Mouse (Mus musculus): ENCODE data around the gene Ccdc149. TPM values are rescaled to one million over a fixed set of nuclear protein-coding genes. Genes with fewer than 3 reads are reported as not detected.

Gene Ccdc149
- total and polyA plus RNA-seq, 3 experiments, result not detected

- no peak overlapping the region for H3K4me2 ChIP-seq (ENCODE audit: insufficient read depth, low read depth, poor library complexity, severe bottlenecking)
- H3K4me3 ChIP-seq (replicated peaks in 1 of 3; ENCODE audit: low read depth in 2 of 3, low read length in 2 of 3, poor library complexity in 1 of 3), result no peak overlapping the region
- H3K79me2 ChIP-seq (replicated peaks; ENCODE audit: control insufficient read depth, extremely low read depth, insufficient read depth, poor library complexity, severe bottlenecking), result no peaks in the 10 kb centered on the region
- no peak for TF ChIP-seq USF1 (IDR thresholded peaks at IDR 0.05; ENCODE audit: low read depth, low read length)
- peak; percentile 12; the same call in 1 of the 2 replicates for TF ChIP-seq BHLHE40 (IDR thresholded peaks at IDR 0.05; ENCODE audit: low read depth, low read length)
- no peak overlapping the region for H3K27ac ChIP-seq (ENCODE audit: insufficient read depth, low read depth)
- H3K27me3 ChIP-seq (replicated peaks), result no peaks in the 10 kb centered on the region
- H3K9me3 ChIP-seq (replicated peaks; ENCODE audit: low read length), result peaks cover 4% of the 10 kb centered on the region
- peaks cover 0 to 7% of the 10 kb centered on the region in 2 experiments; a peak in 2 of 4 replicates for H3K4me1 ChIP-seq (ENCODE audit: control insufficient read depth in 1 of 2, insufficient read depth in 2 of 2)
- dilution Hi-C loops (cut with MboI; ENCODE audit: extremely low pct_ligation_motif_present, extremely low pct_unique_long_range_greater_than_20kb, low sequenced_read_pairs) (no loop called here), in situ Hi-C loops (cut with MboI; ENCODE audit: low pct_ligation_motif_present, low pct_unique_long_range_greater_than_20kb, low sequenced_read_pairs) (no loop called here)
- H3K36me3 ChIP-seq (replicated peaks in 1 of 2; ENCODE audit: control insufficient read depth in 1 of 2, insufficient read depth in 1 of 2, low read length in 1 of 2), result no peaks in the 10 kb centered on the region
- DNase-seq (ENCODE audit: extremely low read depth), result no peak
- H3K9ac ChIP-seq (ENCODE audit: insufficient read depth, low read depth), result no peak overlapping the region
These were observed 85.3 kb downstream of the Ccdc149 start for GRCm38 (mm10) chr5:52386016-52386415.

DNA sequence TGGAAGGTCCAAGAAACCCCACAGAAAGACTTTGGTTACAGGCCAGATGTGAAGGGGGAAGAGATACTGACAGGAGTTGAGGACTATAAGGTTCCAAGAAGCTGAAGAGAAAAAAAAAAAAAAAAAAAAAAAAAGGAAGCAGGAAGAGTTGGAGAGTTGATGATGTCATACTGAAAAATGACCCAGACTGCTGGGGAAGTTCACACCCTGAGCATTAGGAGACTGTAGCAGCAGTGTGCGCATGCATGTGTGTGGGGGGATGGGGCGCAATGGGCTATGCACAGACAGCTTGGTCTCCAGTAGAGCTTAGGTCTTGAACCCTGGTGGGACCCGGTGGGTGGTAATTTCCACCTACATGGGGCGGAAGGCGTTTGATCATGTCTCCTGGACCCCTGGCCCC lies 87.6 kb downstream of the Ccdc149 start:
- Histone ChIP-seq H3K9ac (ENCODE audit: insufficient read depth, low read depth) (no peak overlapping the region), H3K79me2 (replicated peaks; ENCODE audit: control insufficient read depth, extremely low read depth, insufficient read depth, poor library complexity, severe bottlenecking) (no peaks in the 10 kb centered on the region), H3K4me2 (ENCODE audit: insufficient read depth, low read depth, poor library complexity, severe bottlenecking) (no peak overlapping the region), H3K27ac (ENCODE audit: insufficient read depth, low read depth) (no peak overlapping the region), H3K4me3 (replicated peaks in 1 of 3; ENCODE audit: low read depth in 2 of 3, low read length in 2 of 3, poor library complexity in 1 of 3) (no peak overlapping the region), H3K4me1 (ENCODE audit: control insufficient read depth in 1 of 2, insufficient read depth in 2 of 2) (peaks cover 0 to 7% of the 10 kb centered on the region in 2 experiments; a peak in 2 of 4 replicates), H3K9me3 (replicated peaks; ENCODE audit: low read length) (no peaks in the 10 kb centered on the region), H3K36me3 (replicated peaks in 1 of 2; ENCODE audit: control insufficient read depth in 1 of 2, insufficient read depth in 1 of 2, low read length in 1 of 2) (no peaks in the 10 kb centered on the region), H3K27me3 (replicated peaks) (no peaks in the 10 kb centered on the region)
- dilution Hi-C loops (cut with MboI; ENCODE audit: extremely low pct_ligation_motif_present, extremely low pct_unique_long_range_greater_than_20kb, low sequenced_read_pairs), result no loop called here
- DNase-seq (ENCODE audit: extremely low read depth), result peak; percentile 15
- in situ Hi-C loops (cut with MboI; ENCODE audit: low pct_ligation_motif_present, low pct_unique_long_range_greater_than_20kb, low sequenced_read_pairs), result no loop called here
- TF ChIP-seq ZNF384 (IDR thresholded peaks at IDR 0.05; ENCODE audit: low read depth, low read length) (peak; percentile 60), UBTF (IDR thresholded peaks at IDR 0.05; ENCODE audit: low read depth, low read length) (no peak)

- in situ Hi-C loops (cut with MboI; ENCODE audit: low pct_ligation_motif_present, low pct_unique_long_range_greater_than_20kb, low sequenced_read_pairs) (no loop called here), dilution Hi-C loops (cut with MboI; ENCODE audit: extremely low pct_ligation_motif_present, extremely low pct_unique_long_range_greater_than_20kb, low sequenced_read_pairs) (no loop called here)
- no peaks in the 10 kb centered on the region for H3K79me2 ChIP-seq (replicated peaks; ENCODE audit: control insufficient read depth, extremely low read depth, insufficient read depth, poor library complexity, severe bottlenecking)
- H3K4me1 ChIP-seq (ENCODE audit: control insufficient read depth in 1 of 2, insufficient read depth in 2 of 2), result peaks cover 0 to 7% of the 10 kb centered on the region in 2 experiments; a peak in 2 of 4 replicates
- no peak overlapping the region for H3K4me2 ChIP-seq (ENCODE audit: insufficient read depth, low read depth, poor library complexity, severe bottlenecking)
- no peak overlapping the region for H3K27ac ChIP-seq (ENCODE audit: insufficient read depth, low read depth)
- TF ChIP-seq JUND (conservative IDR thresholded peaks at IDR 0.05; ENCODE audit: low read depth, low read length) (no peak), NELFE (IDR thresholded peaks at IDR 0.05; ENCODE audit: low read depth, low read length) (no peak), RAD21 (IDR thresholded peaks at IDR 0.05; ENCODE audit: low read depth, low read length) (no peak), MAX (IDR thresholded peaks at IDR 0.05; ENCODE audit: low read length) (no peak), USF2 (conservative IDR thresholded peaks at IDR 0.05; ENCODE audit: low read depth, low read length) (no peak), SIN3A (IDR thresholded peaks at IDR 0.05; ENCODE audit: low read length) (no peak), USF1 (IDR thresholded peaks at IDR 0.05; ENCODE audit: low read depth, low read length) (no peak), POLR2A (IDR thresholded peaks at IDR 0.05; ENCODE audit: low read depth, low read length) (no peak), MAFK (IDR thresholded peaks at IDR 0.05; ENCODE audit: insufficient replicate concordance, low read length) (no peak), JUN (IDR thresholded peaks at IDR 0.05; ENCODE audit: insufficient read depth, low read depth, low read length) (no peak), GABPA (IDR thresholded peaks at IDR 0.05; ENCODE audit: insufficient replicate concordance, low read depth, low read length) (no peak), POLR2AphosphoS2 (IDR thresholded peaks at IDR 0.05; ENCODE audit: low read depth, low read length) (no peak), E2F4 (IDR thresholded peaks at IDR 0.05; ENCODE audit: insufficient replicate concordance, low read depth, low read length) (no peak), ZMIZ1 (IDR thresholded peaks at IDR 0.05; ENCODE audit: low read depth, low read length) (no peak), NRF1 (IDR thresholded peaks at IDR 0.05; ENCODE audit: low read depth, low read length) (no peak), TCF12 (IDR thresholded peaks at IDR 0.05; ENCODE audit: low read depth, low read length) (no peak), EP300 (IDR thresholded peaks at IDR 0.05; ENCODE audit: low read length) (no peak), SMC3 (IDR thresholded peaks at IDR 0.05; ENCODE audit: low read depth, low read length) (no peak)
- H3K4me3 ChIP-seq (replicated peaks in 1 of 3; ENCODE audit: low read depth in 2 of 3, low read length in 2 of 3, poor library complexity in 1 of 3), result no peak overlapping the region
- no peaks in the 10 kb centered on the region for H3K36me3 ChIP-seq (replicated peaks in 1 of 2; ENCODE audit: control insufficient read depth in 1 of 2, insufficient read depth in 1 of 2, low read length in 1 of 2)
- H3K27me3 ChIP-seq (replicated peaks), result no peaks in the 10 kb centered on the region
- no peaks in the 10 kb centered on the region for H3K9me3 ChIP-seq (replicated peaks; ENCODE audit: low read length)
- no peak for DNase-seq (ENCODE audit: extremely low read depth)
- no peak overlapping the region for H3K9ac ChIP-seq (ENCODE audit: insufficient read depth, low read depth)
These were observed 88.5 kb downstream of the Ccdc149 start for GRCm38 (mm10) chr5:52382837-52383236.
